Mouse (Mus musculus): ENCODE measurements around the gene Nr5a2.

- TF ChIP-seq CTCF (IDR thresholded peaks at IDR 0.05; ENCODE audit: low read depth) = no peak
- no peak for TF ChIP-seq EP300 (IDR thresholded peaks at IDR 0.05; ENCODE audit: low read depth)
These were observed 50.7 kb downstream of the Nr5a2 start for GRCm38 (mm10) chr1:136909494-136910037.

Data from liver, postnatal 0 days (tissue).